8 mouse cellular contexts compared by ENCODE assay signal in genomic region chr5:124777178-124777709, GRCm38 (mm10). TPM values are rescaled to one million over a fixed set of nuclear protein-coding genes. Genes with fewer than 3 reads are reported as not detected.
DNase-seq lines count a peak whose midpoint lies in the region; ATAC-seq and TF ChIP-seq lines count a peak whose summit lies in the region.
"Had no signal": no experiment of that assay in that cellular context is flagged by ENCODE, and none has a peak within 500 bp of the region (broad histone marks: within the 10 kb centered on the region; RNA-seq: fewer than 3 reads in every experiment).

No protein-coding gene starts in this region.

- no peaks in the 10 kb centered on the region for H3K27me3 ChIP-seq in liver, embryonic 13.5 days
- no peaks in the 10 kb centered on the region for H3K27me3 ChIP-seq in small intestine, adult 2 months (ENCODE audit: control insufficient read depth, insufficient read depth, low read length)
- H3K27me3 ChIP-seq: liver, embryonic 15.5 days had no signal

- H3K9me3 ChIP-seq in liver, embryonic 13.5 days (replicated peaks), result 0 out of 2 replicates have a peak, but pooled peaks cover 6% of the 10 kb centered on the region
- H3K9me3 ChIP-seq: liver, embryonic 15.5 days had no signal

- WGBS in liver, embryonic 13.5 days (ENCODE audit: insufficient replicate concordance), result 43% methylated on average over 6 of the region's 6 CpGs
- WGBS in small intestine, adult 2 months, result 56% methylated on average over 6 of the region's 6 CpGs

- H3K27ac ChIP-seq in liver, embryonic 13.5 days, result no peak overlapping the region
- H3K27ac ChIP-seq in small intestine, adult 2 months (ENCODE audit: insufficient read depth, low read depth, low read length), result no peak overlapping the region
- H3K27ac ChIP-seq: liver, embryonic 15.5 days had no signal

- H3K36me3 ChIP-seq in liver, embryonic 13.5 days, result no peaks in the 10 kb centered on the region
- no peaks in the 10 kb centered on the region for H3K36me3 ChIP-seq in small intestine, adult 2 months (ENCODE audit: control insufficient read depth, insufficient read depth, low read length)
- H3K36me3 ChIP-seq: liver, embryonic 15.5 days had no signal

- H3K4me1 ChIP-seq in liver, embryonic 13.5 days (replicated peaks), result no peaks in the 10 kb centered on the region
- H3K4me1 ChIP-seq in small intestine, adult 2 months (ENCODE audit: control insufficient read depth, insufficient read depth, insufficient read length, low read length), result no peaks in the 10 kb centered on the region; the same call in 1 of the 2 replicates
- H3K4me1 ChIP-seq: liver, embryonic 15.5 days had no signal

- no peak overlapping the region for H3K9ac ChIP-seq in liver, embryonic 13.5 days
- H3K9ac ChIP-seq: liver, embryonic 15.5 days had no signal

- peak; percentile 34 for DNase-seq in right cerebral cortex, adult 18-20 months
- no peak for DNase-seq in right cerebral cortex, postnatal 25 days
- DNase-seq in adrenal gland, adult 2 months, result peak; percentile 46
- DNase-seq in embryo, embryonic 10 days (ENCODE audit: low spot score), result peak; percentile 53
- peak; percentile 43 for DNase-seq in kidney, adult 9 months
- DNase-seq in liver, embryonic 13.5 days, result peak; percentile 27

- no peak for ATAC-seq in liver, embryonic 13.5 days (ENCODE audit: low read depth)

- no peak overlapping the region for H3K4me2 ChIP-seq in liver, embryonic 13.5 days
- H3K4me2 ChIP-seq: liver, embryonic 15.5 days had no signal

- TF ChIP-seq POLR2A in small intestine, adult 2 months (IDR thresholded peaks at IDR 0.05; ENCODE audit: low read depth, low read length), result no peak

- TF ChIP-seq CTCF in small intestine, adult 2 months (IDR thresholded peaks at IDR 0.05; ENCODE audit: extremely low read depth, insufficient read length, insufficient replicate concordance, low read depth, low read length), result peak; percentile 48; the same call in 1 of the 2 replicates

- no peak overlapping the region for H3K4me3 ChIP-seq in liver, embryonic 13.5 days (replicated peaks)
- H3K4me3 ChIP-seq in small intestine, adult 2 months (ENCODE audit: low read depth, low read length), result no peak overlapping the region
- H3K4me3 ChIP-seq: liver, embryonic 15.5 days had no signal

RNA-seq across cellular contexts. Expression of gene Dnah10, which starts 52.4 kb away (rescaled TPM):
- total RNA-seq in adrenal gland, adult 2 months (2021), result 1 to 10 TPM in 1 of 2 experiments, under 1 TPM in 1; 0.84 to 3.8 TPM
- 0.11 and 0.15 TPM in 2 replicates for polyA plus RNA-seq in adrenal gland, adult 2 months (2012; rRNA removed)
- not detected in 2 replicates for polyA plus RNA-seq in liver, embryonic 13.5 days (2015; fragmentation: Nextera tagmentation; extraction: Ambion mirVana)
- polyA plus RNA-seq in small intestine, adult 2 months (2012; rRNA removed), result 0.10 TPM in 2 replicates
- polyA plus RNA-seq: liver, embryonic 15.5 days had no signal
